Mouse (Mus musculus) erythroid progenitor cell, adult 5-6 weeks (primary cell): ENCODE measurements around the gene Ergic1. TPM values are rescaled to one million over a fixed set of nuclear protein-coding genes. Genes with fewer than 3 reads are reported as not detected.

Source experiments
- ATAC-seq: replicated peaks from 2 replicates; pipeline ENCODE4 v1.8.0; 2016; ENCODE audit warnings: moderate number of reproducible peaks, mild to moderate bottlenecking, moderate TSS enrichment, inconsistent platforms; ENCODE audit not compliant: poor library complexity, low FRiP score, severe bottlenecking
- total RNA-seq, 2 experiments: library from RNA; stranded (forward) in 1 of 2; stranded (reverse) in 1 of 2; fragments of 150-400 nt in 1 of 2; fragments of 186-747, 209-891 nt in 1 of 2; gene quantifications; 2 replicates each; pipeline versions ENCODE4 v1.2.3 to v1.2.4; 2015 to 2017; ENCODE audit warnings: low replicate concordance in 2 of 2

Gene Ergic1
- total RNA-seq, 2 experiments from 2014 or later = 3.9 to 6.7 TPM

- no peak for ATAC-seq
Measured at GRCm38 (mm10) chr17:26644509-26645410, 83.5 kb downstream of the Ergic1 start.

GRCm38 (mm10) chr17:26645411-26645854, 84.1 kb downstream of the Ergic1 start:
- ATAC-seq = no peak

GRCm38 (mm10) chr17:26647283-26647682, 86.0 kb downstream of the Ergic1 start:
- no peak for ATAC-seq

DNA sequence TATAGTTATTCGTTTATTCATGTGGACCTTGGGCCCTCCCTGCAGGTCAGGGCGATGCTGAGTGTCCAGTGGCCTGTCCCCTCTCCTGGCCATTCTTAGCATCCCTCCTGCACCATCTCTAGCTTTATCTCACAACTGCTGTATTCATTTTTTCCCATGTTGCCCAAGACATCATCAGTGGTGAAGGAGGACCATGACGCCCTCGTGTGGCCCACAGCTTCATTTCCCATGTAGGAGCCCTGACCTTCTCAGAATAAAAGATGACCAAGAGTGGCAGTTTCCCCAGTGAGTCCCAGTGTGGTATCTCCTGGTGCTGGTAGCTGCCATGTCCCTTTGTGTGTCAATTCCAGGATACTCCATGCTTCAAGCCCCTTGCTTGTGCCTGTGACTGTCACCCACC, 88.3 kb downstream of the Ergic1 start:
- no peak for ATAC-seq

GRCm38 (mm10) chr17:26650451-26651363, 89.4 kb downstream of the Ergic1 start:
- ATAC-seq = no peak

DNA sequence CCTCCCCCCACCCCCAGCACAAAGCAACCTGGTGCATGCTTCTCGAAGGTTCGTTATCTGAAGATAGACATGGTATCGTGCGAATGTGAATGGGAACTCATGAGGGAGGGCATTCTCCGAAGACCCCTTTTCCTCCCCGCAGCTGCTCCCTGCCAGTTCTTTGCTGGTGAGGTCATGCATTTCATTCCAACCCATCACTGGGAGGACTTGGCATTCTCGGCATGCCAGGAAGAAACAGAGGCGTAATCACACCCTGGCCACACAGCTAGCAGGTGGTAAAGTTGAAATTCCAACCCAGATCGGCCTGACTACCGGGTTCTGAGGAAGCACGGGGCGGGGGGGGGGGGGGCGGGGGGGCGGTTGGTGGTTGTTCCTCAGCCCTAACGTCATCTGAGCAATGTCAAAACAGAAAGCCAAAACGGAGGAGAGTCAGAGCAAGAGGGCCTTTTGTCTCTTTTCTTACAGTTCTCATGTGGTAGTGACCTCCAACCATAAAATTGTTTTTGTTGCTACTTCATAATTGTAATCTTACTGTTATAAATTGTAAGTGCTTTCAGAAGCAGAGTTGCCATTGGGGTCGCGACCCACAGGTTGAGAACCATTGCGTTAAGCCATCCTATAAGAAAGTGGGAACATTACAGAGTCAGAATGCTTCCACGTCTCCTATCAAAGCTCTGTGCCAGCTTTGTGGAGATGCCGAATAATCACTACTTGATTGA, 97.7 kb downstream of the Ergic1 start:
- no peak for ATAC-seq

DNA sequence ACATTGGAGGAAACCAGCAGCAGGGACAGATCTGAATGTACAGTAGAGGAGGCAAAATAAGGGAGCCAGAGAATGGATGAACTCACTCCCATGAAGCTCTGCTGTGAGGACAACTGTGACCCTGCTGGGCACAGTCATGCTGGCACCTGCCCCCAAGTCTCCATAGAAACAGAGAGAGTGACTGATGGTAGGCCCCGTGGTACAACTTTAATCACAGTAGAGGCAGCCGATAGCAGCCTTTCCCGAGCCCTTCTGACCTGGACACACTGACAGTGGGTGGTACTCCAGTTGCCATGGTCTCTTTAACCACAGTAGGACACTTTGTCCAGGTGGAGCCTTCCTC, 98.3 kb downstream of the Ergic1 start:
- ATAC-seq = no peak

DNA sequence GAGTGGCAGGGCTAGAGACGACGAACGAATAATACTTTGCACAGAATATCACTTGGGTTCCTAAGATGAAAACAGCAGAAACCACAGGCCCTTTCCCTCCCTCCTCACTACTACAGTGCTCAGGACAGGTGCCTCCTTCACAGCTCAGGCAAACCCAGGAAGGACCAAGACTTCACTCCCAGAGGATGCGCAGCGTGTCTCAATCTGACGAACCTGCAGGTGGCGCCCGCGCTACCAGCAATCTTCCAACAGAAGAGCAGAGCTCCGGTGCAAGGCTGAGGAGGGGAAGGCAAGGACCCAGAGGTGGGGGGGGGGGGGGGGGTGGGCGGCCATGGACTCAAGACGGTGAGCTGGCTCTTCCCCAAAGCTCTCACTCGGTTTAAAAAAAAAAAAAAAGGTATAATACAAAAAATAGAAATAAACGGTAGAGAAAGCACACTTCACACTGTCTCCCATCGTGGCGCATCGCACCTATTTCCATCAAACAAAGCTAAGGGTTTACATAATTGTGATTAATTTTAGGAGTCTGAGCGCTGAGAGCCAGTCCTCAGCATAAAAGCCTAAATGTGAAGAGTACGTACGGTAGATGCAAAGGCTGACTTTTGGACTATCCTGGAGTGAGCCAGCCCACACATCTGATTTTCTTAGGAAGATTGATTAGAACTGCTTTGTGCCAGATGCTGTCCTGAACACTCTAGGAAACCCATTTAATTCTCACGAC, 99.1 kb downstream of the Ergic1 start:
- peak; percentile 58 for ATAC-seq

- ATAC-seq = no peak
Measured at GRCm38 (mm10) chr17:26662204-26662603, 100.9 kb downstream of the Ergic1 start.

DNA sequence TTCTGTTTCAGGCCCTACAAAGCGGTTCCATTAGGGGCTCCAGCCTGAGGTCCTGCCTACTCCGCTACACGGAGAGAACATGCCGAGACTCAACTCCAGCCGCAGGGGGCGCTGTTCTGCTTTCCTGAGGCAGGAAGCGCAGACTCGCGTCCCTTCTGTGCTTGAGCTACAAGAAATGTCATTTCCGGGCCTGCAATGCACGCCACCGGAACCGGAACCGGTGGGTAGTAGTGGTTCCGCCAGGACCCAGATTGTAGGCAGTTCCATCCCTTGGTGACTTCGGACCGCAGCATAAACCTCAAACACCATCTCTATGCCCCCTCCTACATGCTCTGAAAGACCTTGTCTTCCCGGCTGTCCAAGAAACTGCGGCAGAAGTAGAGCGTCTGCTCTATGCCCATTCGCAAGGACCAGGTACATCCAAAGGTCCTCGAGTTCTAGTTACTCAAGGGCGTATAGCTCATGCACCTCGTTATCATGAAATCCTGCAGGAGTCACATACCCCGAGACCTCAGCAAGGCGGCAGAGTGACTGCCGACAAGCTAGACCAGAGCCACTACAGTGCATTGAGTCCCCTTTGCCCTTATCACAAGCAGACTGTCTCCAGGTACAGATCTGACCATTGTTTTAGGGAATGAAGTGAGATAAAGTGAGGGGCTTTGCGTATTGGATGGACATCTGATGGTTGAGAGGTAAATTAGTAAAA, 101.8 kb downstream of the Ergic1 start, which contains the start of gene Atp6v0e:
Gene Atp6v0e (plus strand): TSS at position 254 of the 706 bp plus-strand sequence.
- ATAC-seq = peak; percentile 91

- no peak for ATAC-seq
Measured at GRCm38 (mm10) chr17:26665600-26665999, 104.3 kb downstream of the Ergic1 start.

- ATAC-seq = no peak
Measured at GRCm38 (mm10) chr17:26671268-26671667, 110.0 kb downstream of the Ergic1 start.

DNA sequence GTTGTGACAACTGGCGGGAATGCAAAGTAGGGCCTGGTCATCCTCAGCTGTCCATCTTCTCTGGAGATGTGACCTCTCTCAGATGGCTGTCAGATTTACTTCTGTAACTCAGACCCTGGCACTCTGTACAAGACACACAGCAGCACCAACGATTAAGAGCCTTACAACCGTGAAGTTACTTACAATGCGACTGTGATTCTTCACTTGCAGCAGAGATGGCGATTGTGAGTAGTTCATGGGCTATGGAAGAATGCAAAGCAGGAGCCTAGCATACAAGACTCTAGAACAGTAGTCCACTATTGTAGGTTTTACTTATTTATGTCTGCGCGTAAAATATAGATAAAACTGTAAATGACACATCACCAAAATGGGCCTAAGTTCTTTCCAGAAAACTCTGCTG, 114.6 kb downstream of the Ergic1 start:
- no peak for ATAC-seq

DNA sequence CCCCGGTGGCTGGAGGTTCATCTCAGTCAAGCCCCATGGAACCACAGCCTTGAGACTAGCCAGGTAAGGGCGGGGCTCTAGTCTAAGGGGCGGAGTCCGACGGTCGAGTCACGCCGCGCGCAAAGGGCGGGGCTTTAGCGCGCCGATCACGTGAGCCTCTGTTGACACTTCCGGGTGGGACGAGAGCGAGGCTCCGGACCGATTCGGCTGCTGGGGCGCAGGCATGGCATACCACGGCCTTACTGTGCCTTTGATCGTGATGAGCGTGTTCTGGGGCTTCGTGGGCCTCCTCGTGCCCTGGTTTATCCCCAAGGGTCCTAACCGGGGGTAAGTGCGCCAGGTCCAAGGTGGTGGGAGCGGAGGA, 114.9 kb downstream of the Ergic1 start:
- ATAC-seq = peak; percentile 93

DNA sequence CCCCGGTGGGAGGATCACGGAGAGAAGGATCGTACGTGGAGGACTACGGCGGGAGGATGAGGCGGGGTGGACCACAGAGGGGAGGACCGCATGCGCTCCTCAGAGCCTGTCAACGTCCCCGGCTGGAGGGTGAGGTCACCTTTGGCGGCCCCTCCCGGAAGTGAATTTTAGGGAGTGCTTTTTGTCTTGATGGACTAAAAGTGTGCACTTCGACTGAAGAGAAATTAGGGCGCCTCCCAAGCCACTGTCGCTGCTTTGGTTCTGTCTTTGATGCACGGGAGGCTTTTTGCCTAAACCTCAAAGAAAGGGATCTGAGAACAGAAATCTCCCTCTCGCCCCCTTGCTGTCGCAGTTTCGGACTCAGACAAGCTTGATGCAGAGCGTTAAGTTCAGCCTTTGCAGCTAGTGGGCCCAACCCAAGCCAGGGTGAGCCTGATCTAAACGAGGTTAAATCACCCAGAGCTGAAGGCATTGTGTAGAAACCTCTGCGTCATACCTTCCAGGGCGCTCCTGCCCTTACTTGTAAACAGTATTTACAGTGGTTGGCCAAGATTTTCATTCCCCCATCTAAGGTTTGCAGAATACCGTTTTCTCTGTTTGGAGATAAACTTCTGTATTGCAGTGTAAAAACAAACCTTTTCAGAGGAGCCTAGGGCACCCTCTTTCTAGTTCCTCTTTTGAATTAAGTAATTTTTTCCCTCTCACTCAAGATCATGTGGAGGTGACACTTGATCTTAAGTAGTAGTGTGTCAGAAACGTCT, 115.5 kb downstream of the Ergic1 start:
- ATAC-seq = peak; percentile 85

DNA sequence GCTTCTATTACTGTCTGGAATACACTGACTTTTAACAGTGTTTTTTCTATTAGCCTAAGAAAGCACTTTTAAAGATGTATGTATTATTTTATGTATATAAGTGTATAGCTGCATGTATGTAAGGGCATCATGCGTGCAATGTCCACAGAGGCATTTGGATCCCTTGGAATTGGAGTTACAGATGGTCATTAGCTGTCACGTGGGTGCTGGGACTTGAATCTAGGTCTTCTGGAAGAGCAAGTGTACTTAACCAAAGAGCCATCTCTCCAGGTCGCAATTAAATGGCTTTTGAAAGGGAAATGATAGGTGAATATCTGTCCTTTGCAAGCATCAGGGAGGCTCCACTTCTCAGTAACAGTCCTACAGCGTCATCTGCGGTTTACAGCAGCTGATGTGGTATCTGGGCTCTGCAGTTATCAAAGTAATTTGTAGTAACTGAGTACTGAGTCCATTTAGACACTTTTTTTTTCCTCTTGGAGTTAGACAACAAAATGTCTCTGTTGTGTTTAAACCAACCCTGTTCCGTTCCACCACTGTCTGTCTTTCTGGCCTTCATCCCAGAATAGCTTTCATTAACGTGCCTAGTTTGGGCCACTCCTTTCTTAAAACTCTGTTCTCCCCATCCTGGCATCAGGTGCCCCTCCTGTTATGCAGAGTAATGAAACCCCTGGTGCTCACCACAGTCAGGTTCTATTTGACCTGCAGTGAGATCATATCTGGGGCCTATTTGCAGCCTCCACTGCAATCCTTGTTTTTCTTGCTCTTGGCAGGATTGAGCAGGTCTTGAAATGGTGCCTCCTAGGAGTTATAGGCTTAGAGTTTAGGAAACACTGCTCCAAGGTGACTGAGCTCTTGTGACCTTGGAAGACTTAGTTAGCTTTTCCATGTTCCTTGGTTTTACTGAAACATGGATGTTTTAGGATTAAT, 116.7 kb downstream of the Ergic1 start:
- no peak for ATAC-seq

DNA sequence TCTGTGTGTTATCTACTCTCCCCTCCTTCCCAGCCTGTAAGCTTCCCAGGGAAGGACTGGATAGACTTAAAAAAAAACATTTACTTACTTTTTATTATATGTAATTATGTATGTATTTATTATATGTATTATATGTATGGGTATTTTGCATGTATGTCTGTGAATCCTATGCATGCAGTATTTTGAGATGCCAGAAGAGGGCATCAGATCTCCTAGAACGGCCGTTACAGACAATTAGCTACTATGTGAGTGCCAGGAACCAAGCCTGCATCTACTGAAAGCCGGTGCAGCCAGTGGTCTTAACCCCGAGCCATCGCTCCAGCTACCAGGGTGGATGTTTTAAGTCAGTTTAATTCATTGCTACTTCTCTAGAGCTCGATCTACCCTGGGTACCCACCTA, 120.0 kb downstream of the Ergic1 start:
- ATAC-seq = no peak
